12 mouse cellular contexts compared by ENCODE assay signal in the genomic region with DNA sequence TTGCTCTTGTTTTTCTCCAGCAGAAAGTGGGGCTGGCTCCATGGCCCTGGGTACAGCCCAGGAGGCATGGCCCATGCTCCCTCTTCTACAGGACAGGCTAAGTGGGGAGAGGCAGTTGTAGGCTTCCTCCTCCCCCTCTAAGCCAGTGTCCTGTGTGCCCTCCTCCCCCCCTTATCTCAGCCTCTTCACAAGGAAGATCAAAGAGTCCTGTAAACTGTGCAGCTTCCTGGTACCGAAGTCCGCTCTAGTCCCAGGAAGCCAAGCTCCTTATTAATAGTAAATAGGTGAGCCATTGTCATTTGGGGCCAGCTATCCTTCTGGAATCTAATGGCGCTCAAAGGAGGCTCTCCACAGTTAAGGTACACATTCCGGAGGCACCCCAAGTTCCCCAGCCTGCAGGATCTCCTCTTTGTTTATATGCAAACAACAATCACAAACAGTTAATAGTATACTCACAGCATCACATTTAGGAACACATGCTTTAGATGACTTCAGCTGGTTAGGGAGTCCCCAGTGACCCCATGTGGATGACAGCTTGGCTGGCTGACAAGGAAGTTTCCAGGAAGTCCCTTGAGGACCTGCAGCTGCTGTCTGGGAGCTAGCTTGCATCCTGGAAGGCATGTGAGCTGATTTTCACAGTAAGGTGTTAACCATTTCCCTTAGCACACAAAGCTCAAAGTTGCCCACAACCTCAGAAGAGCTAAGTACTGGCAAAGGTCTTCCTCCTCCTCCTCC. TPM values are rescaled to one million over a fixed set of nuclear protein-coding genes. Genes with fewer than 3 reads are reported as not detected.
A peak's percentile ranks its signal among the peaks of the same experiment; 100 is the strongest.
DNase-seq lines count a peak whose midpoint lies in the region; ATAC-seq lines count a peak whose summit lies in the region.
"Had no signal": no experiment of that assay in that cellular context is flagged by ENCODE, and none has a peak within 500 bp of the region (broad histone marks: within the 10 kb centered on the region; RNA-seq: fewer than 3 reads in every experiment).

No protein-coding gene starts in this region.

- peaks cover 4% of the 10 kb centered on the region; the same call in 1 of the 2 replicates for H3K4me1 ChIP-seq in hindbrain, embryonic 14.5 days (replicated peaks; ENCODE audit: control insufficient read depth, insufficient read depth, low read length)
- H3K4me1 ChIP-seq in hindbrain, embryonic 11.5 days (replicated peaks; ENCODE audit: control insufficient read depth, insufficient read depth, low read length), result no peaks in the 10 kb centered on the region
- H3K4me1 ChIP-seq: midbrain, embryonic 15.5 days had no signal

- no peaks in the 10 kb centered on the region for H3K9me3 ChIP-seq in hindbrain, embryonic 14.5 days (ENCODE audit: control insufficient read depth, low read length)
- no peaks in the 10 kb centered on the region for H3K9me3 ChIP-seq in hindbrain, embryonic 11.5 days (ENCODE audit: control insufficient read depth, low read length)
- H3K9me3 ChIP-seq: heart, embryonic 15.5 days; limb, embryonic 12.5 days; midbrain, embryonic 15.5 days had no signal

- no peak overlapping the region for H3K9ac ChIP-seq in hindbrain, embryonic 14.5 days
- H3K9ac ChIP-seq in hindbrain, embryonic 11.5 days (ENCODE audit: low read depth, low read length), result no peak overlapping the region
- H3K9ac ChIP-seq: heart, embryonic 15.5 days; limb, embryonic 12.5 days; midbrain, embryonic 15.5 days had no signal

- H3K27me3 ChIP-seq in hindbrain, embryonic 14.5 days (ENCODE audit: control insufficient read depth, insufficient read depth, low read length), result no peaks in the 10 kb centered on the region
- no peaks in the 10 kb centered on the region for H3K27me3 ChIP-seq in hindbrain, embryonic 11.5 days (ENCODE audit: control insufficient read depth, insufficient read depth, low read length)
- H3K27me3 ChIP-seq: CH12.LX; heart, embryonic 15.5 days; limb, embryonic 12.5 days; midbrain, embryonic 15.5 days had no signal

- peak; percentile 52 for DNase-seq in hindbrain, embryonic 14.5 days (ENCODE audit: low spot score)
- no peak for DNase-seq in hindbrain, embryonic 11.5 days (ENCODE audit: low spot score)
- peak; percentile 48 for DNase-seq in gastrocnemius, postnatal 10 days
- DNase-seq in kidney, adult 18-20 months, result peak; percentile 43
- DNase-seq in lung, postnatal 10 days, result peak; percentile 84
- DNase-seq in frontal cortex, postnatal 10 days (ENCODE audit: low spot score in 2 of 2), result no peak
- DNase-seq in ovary, postnatal 14 days (ENCODE audit: low spot score), result no peak
- no peak for DNase-seq in frontal cortex, postnatal 36 days (ENCODE audit: low spot score in 2 of 2)

- WGBS in hindbrain, embryonic 14.5 days, result 63% methylated on average over 4 of the region's 4 CpGs
- WGBS in hindbrain, embryonic 11.5 days, result 75% methylated on average over 4 of the region's 4 CpGs

- no peak for ATAC-seq in hindbrain, embryonic 14.5 days (ENCODE audit: low FRiP score)
- ATAC-seq in hindbrain, embryonic 11.5 days (ENCODE audit: low FRiP score), result no peak
- ATAC-seq: midbrain, embryonic 15.5 days had no signal

- no peak overlapping the region for H3K27ac ChIP-seq in hindbrain, embryonic 14.5 days
- H3K27ac ChIP-seq in hindbrain, embryonic 11.5 days (ENCODE audit: low read depth, low read length), result no peak overlapping the region
- H3K27ac ChIP-seq: heart, embryonic 15.5 days; limb, embryonic 12.5 days; midbrain, embryonic 15.5 days had no signal

- H3K4me3 ChIP-seq in hindbrain, embryonic 14.5 days (replicated peaks; ENCODE audit: low read length), result no peak overlapping the region
- no peak overlapping the region for H3K4me3 ChIP-seq in hindbrain, embryonic 11.5 days (ENCODE audit: low read depth, low read length)
- H3K4me3 ChIP-seq: heart, embryonic 15.5 days; limb, embryonic 12.5 days; midbrain, embryonic 15.5 days had no signal

- H3K4me2 ChIP-seq in hindbrain, embryonic 14.5 days (replicated peaks), result no peak overlapping the region
- H3K4me2 ChIP-seq in hindbrain, embryonic 11.5 days (replicated peaks; ENCODE audit: low read depth, low read length), result no peak overlapping the region
- H3K4me2 ChIP-seq: heart, embryonic 15.5 days; limb, embryonic 12.5 days; midbrain, embryonic 15.5 days had no signal

- H3K36me3 ChIP-seq in hindbrain, embryonic 14.5 days (replicated peaks; ENCODE audit: control insufficient read depth, insufficient read depth), result no peaks in the 10 kb centered on the region
- no peaks in the 10 kb centered on the region for H3K36me3 ChIP-seq in hindbrain, embryonic 11.5 days (ENCODE audit: control insufficient read depth, insufficient read depth, low read length)
- H3K36me3 ChIP-seq: heart, embryonic 15.5 days; limb, embryonic 12.5 days; midbrain, embryonic 15.5 days had no signal

RNA-seq across cellular contexts. Expression of a gene that starts 9.8 kb away (rescaled TPM):
- polyA plus RNA-seq in hindbrain, embryonic 14.5 days (2014; fragmentation: Nextera tagmentation; extraction: Ambion mirVana), result 26.8 and 29.3 TPM in 2 replicates
- polyA plus RNA-seq in hindbrain, embryonic 11.5 days (2014; fragmentation: Nextera tagmentation; extraction: Ambion mirVana), result 17.5 and 22.4 TPM in 2 replicates
- 100 to 1,000 TPM; 110 to 114 TPM for total RNA-seq in gastrocnemius, postnatal 10 days (2021)

RNA-seq across cellular contexts. Expression of a gene that starts 43.7 kb away (rescaled TPM):
- 0.37 TPM in 1 of 2 replicates, not detected in the other for polyA plus RNA-seq in hindbrain, embryonic 14.5 days (2014; fragmentation: Nextera tagmentation; extraction: Ambion mirVana)
- polyA plus RNA-seq in hindbrain, embryonic 11.5 days (2014; fragmentation: Nextera tagmentation; extraction: Ambion mirVana), result 0.13 TPM in 1 of 2 replicates, not detected in the other
- 1 to 10 TPM in 1 of 2 experiments, under 1 TPM in 1; 0.79 to 1.3 TPM for total RNA-seq in gastrocnemius, postnatal 10 days (2021)
- total RNA-seq: CH12.LX had no signal
- polyA plus RNA-seq: heart, embryonic 15.5 days; limb, embryonic 12.5 days had no signal

Comparison
In these comparisons a context has a peak if more than half of its experiments do, and no peak if none do; other contexts are left out.
1. DNase-seq: peak in hindbrain, embryonic 14.5 days (single experiment), gastrocnemius, postnatal 10 days (single experiment), kidney, adult 18-20 months (single experiment) and lung, postnatal 10 days (single experiment); none in hindbrain, embryonic 11.5 days (single experiment), frontal cortex, postnatal 10 days (0 of 2), ovary, postnatal 14 days (single experiment) and frontal cortex, postnatal 36 days (0 of 2).